Mouse (Mus musculus) monocyte, adult 2 months (primary cell): ENCODE results near the gene Adra1d.

Source experiments
- DNase-seq, 2 experiments: peaks; one replicate each; pipeline ENCODE4 v3.0.0; 2022; ENCODE audit warnings: low spot score in 2 of 2, low read depth in 1 of 2

The Adra1d gene

DNA sequence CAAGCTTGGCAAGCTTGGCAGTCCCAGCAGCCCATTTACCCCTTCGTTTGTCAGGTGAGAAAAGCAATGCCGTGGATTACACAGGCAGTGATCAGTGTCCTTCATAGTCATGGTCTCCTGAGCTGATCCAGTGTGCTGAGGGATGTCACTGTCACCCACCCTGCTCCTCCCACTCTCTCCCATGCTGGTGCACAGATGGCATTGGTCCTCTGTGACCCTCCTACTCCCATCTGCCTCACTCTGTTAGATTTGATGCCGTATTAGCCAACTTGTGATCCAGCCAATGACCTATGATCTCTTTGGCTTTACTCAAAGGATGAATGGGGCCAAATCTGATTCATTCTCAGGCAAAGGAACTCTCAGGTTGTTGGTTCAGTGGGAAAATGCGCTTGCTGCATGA, 20.4 kb downstream of the Adra1d start:
- no peak for DNase-seq

DNA sequence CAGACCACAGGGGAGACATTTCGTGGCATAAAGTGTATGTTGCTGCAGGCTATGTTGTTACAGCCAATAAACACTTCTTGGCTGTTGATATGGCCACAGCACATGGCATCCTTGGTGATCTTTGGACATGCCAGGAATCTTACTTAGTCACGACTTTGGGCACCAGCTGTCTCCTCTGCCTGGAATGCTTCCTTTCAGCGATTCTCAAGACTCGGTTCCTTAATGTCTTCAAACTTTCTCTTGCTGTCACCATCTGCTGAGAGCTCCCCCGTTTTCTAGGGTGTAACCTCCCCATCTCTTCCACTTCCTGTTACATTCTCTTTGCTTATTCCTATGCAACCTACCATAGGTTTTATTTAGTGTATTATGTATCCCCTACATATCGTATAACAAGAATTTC, 22.3 kb downstream of the Adra1d start:
- DNase-seq, result no peak

DNA sequence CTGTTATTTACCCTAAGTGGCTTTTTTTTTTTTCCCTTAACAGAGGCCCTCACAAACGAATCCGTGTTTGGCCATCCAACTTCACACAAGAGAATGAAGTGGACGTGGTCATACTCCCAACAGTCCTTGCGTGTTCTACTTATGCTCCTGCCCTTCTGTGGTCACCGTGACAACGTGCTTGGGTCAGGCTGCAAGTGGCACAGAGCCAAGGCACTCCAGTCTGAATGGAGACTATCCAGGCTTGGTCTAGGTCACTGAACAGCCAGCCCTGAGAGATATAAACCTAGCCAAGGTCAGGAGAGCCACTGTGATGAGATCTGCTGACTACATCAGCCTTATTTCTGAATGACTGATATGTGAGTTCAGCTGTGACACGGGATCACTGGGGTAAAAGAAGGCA, 23.7 kb downstream of the Adra1d start:
- DNase-seq, result no peak

DNA sequence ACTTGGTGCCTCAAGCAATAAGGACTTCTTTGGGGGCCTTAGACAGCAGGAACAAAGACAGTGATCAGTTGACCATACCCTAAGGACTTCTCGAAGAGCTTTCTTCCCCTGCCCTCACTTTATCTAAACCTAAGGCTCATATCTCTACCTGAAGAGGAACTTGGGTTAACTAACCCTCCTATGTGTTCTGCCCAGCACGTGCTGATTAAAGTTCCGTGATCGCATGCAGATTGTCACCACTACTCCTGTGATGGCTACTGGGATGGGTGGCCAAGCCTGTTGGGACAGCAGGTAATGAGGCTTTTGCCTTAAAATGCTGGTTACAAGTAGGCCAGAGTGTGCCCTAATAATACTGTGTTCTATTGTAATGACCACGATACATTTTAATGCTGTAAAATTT, 26.9 kb downstream of the Adra1d start:
- no peak for DNase-seq

DNA sequence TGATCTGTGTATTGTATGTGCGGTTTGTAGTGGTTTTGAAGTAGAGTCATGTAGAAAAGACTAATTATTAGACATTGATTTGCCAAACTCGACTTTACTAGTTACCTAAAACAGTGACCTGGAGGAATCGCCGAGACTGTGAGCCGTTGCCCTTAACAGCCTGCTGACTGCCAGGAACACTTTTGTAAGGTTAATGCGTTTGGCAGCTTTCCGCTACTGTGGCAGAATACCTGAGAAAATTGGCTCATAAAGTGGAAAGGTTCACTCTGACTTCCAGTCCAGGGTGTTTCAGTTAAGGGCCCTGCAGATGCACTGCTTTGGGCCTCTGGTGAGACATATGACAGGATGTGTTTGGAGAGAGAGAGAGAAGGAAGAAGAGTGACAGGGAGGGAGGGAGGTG, 30.8 kb downstream of the Adra1d start:
- DNase-seq, result no peak

DNA sequence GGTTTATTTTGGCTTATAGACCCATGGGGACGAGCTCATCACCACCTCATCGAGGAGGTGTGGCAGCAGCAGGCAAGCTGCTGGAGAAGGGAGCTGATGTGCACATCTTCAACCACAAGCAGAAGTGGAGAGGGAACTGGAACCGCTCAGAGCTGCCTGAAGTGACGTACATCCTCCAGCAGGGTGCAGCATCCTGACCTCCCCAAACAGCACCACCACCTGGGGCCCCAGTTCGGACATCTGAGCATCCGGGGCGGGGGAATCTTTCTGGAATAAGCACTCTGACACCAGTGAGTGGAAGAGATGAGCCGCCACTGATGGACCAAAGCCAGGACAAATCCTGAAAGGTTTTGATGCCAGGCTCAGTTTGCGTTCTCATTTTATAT, 31.5 kb downstream of the Adra1d start:
- peak; percentile 50 to 55 for DNase-seq

DNA sequence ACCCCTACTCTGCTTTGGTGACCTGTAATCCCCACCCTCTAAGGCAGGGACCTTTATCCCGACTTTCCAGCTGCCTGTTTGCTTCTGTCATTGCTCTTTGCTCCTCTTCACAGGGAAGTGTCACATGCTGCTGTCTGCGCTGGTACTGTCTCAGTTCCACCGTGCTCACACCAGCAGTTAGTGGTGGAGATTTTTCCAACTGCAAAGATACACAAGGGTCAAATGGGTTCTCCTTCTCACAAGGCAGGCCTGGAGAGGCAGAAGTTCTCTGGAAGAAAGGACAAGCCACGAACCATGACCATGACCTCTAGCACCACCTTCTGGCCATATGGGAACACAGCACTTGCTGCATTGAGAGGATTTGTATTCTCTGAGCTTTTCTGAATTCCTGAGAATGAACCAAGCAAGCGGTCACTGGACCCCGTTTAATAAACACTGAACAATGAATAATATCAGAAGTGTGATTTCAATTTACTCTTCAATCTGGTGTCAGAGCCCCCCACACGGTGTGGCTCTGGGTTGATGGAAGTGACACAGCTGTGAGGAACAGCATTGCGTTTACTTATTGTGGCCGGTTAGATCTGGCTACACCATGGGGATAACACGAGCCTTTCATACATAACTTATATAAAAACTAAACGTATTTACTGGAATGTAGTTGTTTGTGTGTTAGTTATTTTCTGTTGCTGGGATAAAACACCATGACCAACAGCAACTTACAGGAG, 32.0 kb downstream of the Adra1d start:
- DNase-seq, result no peak

DNA sequence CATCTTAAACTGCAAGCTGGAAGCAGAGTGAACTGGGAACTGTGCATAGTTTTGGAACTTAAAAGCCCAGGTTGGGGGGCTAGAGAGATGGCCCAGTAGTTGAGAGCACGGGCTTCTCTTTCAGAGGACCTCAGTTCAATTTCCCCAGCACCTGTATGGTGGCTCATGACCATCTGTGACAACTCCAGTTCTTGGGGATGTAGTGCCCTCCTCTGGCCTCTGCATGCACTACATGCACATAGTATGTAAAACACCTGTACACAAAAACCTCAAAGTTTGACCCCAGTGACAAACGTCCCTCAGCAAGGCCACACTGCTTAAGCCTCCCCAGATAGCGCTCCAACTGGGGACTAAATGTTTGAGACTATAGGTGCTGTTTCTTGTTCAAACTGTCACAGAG, 35.0 kb downstream of the Adra1d start:
- DNase-seq, result no peak

DNA sequence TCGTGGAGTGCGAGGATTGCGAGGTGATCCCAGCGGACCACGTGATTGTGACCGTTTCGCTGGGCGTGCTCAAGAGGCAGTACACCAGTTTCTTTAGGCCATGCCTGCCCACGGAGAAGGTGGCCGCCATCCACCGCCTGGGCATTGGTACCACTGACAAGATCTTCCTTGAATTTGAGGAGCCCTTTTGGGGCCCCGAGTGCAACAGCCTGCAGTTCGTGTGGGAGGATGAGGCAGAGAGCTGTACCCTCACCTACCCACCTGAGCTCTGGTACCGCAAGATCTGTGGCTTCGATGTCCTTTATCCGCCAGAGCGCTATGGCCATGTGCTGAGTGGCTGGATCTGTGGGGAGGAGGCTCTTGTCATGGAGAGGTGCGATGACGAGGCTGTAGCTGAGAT, 41.3 kb downstream of the Adra1d start:
- no peak for DNase-seq

DNA sequence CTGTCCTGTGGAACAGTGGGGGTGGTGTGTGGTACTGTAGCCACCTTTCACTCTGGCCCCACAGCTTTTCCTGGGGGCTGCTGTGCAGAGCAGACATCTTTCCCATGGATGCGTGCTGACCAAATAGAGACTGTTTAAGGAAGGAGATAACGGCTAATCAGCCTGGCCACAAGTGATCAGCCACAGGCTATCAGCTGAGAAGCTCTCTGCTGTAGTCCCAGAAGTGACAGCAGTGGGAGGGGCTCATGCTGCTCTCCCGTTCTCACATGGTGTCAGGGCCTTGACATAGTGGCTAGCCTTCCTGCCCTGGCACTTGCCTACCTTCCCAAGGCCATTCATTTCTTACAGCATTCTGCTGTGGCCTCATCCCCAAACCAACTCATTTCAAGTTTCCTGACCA, 43.3 kb downstream of the Adra1d start:
- no peak for DNase-seq

DNA sequence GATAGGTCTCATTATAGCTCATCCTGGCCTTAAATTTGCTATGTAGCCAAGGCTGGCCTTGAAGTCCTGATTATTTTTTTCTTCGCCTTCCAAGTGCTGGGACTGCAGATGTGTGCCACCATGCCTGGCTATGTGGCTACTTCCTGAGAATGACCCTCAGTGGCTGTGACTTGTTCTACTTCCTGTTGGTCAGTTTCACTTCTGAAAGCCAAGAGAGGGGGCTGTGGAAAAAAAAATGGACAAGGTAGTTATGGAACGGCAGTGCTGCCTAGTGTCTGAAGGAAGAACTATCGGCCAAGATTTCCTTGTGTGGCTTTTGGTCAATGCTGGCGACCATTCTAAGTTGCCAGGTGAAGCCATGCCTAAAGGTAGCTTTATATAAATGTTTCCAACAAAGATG, 44.5 kb downstream of the Adra1d start:
- no peak for DNase-seq

DNA sequence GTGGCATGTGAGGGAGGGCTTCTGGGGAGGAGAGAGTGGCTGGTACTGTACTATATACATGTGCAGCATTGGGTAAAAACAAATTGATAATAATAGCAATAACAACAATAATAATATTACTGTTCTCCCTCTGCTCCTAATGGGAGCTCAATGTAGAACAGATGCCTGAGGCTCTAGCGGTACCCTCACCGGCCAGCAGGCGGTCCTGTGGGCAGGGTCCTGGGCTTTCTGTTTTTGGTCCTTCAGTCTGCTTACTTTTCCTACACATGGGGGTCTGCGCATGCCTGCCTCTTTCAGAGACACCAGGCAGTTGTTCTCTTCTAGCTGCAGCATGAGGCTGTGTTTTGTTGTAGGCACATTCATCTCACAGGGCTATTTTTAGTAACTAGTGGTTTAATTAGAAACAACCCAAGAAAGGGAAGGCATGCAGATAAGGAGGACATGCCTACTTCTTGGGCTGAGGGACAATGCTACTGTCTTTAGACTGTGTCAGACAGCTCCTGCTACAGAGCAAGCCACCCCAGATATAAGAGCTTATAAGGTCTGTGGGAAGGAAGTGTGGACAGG, 47.9 kb downstream of the Adra1d start:
- DNase-seq, result no peak

DNA sequence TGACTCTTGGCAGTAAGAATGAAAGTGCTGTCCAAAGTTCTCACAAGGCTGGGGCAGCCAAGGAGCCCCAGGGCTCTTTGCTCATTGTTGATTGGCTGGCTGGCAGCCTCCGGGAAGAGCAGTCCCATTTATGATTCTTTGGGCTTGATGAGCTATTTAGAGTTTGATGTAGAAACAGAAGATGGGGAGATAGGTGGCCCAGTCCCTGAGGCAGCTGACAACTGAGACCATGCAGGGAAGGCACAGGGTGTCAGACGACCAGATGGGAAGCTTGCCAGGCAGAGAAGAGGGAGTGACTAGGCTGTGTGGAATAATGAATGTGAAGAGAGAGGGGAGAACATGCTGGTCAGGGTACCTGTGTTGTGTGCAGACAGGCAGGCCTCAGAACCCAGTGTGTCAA, 48.6 kb downstream of the Adra1d start:
- no peak for DNase-seq

DNA sequence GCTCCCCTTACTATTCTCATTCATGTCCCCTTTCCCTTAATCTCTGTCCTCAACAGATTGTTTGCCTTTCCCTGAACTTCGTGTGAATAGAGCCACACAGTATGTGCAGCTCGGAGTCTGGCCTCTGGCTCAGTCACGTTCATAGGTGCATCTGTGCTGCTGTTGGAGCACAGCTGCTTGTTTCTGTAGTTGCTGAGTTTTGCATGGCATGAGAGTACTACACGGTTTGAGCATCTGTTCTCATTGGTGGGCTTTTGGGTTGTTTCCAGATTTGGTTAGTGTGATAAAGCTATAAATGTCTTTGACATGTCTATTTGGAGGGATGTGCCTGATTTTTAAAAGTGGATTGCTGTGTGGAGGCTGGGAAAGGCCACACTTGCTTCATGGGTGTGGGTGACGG, 51.6 kb downstream of the Adra1d start:
- no peak for DNase-seq

DNA sequence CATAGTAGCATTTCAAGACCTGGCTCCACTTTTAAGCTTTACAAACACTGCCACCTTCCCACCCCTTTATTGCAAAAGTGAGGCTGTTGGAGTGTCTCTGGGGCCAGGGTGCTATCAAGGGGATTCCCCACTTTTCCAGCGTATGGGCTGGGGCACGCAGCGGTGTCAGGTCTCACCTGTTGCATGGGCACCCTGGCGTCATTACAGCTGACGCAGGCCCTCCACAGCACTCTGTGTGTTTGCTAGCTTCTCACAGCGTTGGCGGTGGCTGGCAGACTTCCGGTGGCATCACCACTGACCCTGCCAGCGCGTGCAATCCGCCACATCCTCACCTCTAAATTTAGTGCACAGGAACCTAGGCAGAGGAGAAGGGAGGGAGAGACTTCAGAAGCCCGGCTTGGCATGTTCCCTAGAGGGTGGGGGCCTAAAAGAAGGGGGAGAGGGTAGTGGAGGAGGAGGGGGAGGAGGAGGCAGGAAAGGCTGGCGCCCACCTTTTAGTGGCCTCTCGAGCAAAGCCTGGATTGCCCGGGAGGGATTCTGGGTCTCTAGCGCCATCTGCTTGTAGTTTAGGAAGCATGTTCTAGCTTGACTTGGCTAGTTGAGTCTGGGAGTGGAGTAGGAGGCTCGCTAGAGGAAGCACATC, 52.3 kb downstream of the Adra1d start:
- DNase-seq, result peak; percentile 39 to 52

DNA sequence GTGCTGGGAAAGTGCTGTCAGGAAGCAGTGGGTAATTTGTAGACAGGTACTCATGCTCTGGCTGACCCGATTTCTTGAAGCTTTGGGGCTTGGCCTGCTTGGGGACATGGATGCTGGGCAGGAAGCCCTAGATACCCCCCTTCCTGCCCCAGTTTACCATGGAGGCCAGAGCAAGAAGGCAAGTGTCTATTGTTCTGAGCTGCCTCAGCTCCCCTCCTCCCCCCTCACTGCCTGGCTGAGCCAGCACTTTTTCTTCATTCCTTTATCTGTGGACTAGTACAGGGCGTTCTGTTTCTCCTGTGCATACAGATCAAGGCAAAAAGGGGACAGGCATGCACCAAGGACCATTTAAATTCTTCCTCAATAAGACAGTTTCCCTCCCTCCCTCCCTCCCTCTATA, 53.6 kb downstream of the Adra1d start:
- DNase-seq, result no peak

DNA sequence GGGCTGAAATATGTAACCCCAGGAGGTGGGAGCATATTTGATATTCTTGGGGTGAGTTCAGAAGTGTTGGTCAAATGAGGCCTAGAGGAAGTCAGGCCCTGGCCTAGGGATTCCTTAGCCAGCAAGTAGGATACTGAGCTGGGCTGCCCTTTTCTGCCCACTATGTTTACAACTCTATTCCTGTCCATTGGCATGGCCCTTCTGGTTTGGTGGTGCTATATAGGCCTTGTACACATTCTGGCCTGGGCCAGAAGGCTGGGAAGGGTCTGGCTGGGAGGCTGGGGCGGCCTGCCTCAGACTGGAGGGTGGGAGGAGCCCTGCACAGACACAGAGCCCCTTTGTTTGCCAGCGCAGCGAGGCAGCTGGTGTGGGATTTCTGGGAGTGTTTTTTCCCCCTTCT, 55.7 kb downstream of the Adra1d start:
- DNase-seq, result no peak

DNA sequence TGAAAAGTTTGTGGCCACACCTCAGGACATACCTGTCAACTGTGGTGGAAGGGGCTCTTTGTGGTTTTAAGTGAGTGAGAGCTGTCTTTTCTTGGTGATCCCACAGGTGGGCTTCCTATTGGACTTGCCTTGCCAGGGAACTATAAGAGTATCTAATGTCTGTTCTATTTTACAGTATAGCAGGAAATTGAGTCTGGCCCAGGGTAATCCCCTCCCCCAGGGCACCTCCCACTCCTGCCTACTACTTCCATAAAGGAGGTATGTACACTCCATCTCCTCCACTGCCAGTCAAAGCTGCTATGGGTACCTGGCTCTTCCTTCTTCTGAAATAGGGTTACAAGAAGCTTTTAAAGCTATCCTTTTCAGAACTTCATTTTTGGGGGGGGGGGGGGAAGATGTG, 56.7 kb downstream of the Adra1d start:
- no peak for DNase-seq

DNA sequence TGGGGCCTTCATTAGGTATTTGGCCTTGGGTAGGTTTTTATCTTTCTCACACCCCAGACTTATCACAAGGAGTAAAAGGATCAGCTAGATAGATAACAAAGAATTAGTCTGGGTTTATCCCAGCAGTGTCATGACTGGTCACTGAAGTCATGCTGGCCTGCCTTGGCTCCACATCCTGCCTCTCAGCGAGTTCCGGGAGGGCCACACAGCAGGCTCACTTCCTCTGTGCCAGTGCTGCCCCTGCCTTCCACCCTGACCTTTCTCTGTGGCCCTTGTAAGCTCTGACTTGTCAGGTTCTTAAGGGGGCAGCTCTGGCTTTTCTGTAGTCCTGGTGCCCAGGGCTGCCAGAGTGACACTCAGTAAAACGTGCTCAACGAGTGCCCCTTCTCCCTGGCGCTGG, 59.5 kb downstream of the Adra1d start:
- DNase-seq, result no peak

DNA sequence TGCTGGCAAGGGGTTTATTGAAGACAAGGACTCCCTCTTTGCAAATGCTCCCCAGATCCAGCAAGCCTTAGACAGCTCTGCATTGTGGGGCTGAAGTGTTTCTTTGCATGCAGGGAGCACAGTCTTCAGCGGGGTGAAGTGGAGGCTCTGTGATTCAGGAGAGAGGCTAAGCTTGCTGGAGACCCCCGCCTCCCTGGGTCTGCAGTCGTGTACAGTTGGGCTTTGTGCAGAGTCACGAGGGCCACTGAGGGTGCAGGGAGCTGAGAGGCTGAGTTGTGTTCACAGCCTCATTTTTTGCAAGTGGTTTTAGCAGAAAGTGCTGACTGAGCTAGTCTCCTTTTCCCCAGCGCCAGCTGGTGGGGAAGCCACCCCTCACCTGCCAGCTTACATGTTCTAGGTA, 60.2 kb downstream of the Adra1d start:
- no peak for DNase-seq

DNA sequence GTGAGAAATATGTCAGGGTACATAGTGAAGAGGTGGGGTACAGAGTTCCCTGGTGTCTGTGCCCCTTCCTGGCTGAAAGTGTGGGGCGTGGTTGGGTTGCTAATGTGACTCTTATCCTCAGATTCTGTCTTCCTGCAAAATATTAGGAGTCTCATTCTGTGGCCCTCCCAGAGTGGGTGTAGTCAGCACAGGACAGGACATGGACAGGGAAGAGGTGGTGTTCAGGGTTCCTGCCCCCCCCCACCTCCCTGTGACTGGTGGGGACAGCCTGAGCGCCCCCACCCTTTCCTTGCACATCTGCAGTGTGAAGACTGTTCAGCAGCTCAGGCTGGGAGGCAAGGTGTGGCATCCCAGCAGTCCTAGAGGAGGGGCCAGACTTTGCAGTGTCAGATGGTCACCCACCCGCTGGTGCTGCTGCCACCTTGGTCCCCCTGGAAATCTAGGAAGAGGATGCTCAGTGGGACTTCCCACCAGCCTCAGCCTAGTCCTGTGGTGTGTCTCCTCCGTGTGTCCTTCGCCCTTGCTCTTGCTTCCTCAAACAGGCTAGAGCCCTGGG, 62.7 kb downstream of the Adra1d start:
- DNase-seq, result no peak

DNA sequence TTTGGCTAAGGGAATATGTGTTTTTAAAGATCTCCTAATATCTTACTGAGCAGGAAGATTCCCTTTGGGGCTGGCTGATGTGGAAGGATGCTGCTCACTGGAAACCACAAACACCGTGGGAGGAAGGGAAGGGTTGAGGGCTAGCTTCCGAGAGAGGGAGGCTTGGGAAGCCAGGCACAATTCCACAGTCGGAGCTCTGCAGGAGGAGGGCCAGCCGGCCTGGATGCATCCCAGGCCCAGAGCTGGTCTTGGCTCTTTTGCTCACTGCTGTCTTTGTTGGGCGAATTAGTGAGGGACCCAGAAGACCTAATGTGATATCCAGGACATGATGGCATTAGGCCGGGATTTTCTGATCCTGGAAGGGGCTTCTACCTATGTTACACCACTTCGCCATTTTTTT, 63.9 kb downstream of the Adra1d start:
- no peak for DNase-seq
